Mouse (Mus musculus) liver, embryonic 16.5 days (tissue): ENCODE results near the gene Psme2. TPM values are rescaled to one million over a fixed set of nuclear protein-coding genes. Genes with fewer than 3 reads are reported as not detected.
A peak's percentile ranks its signal among the peaks of the same experiment; 100 is the strongest.

Source experiments
- ATAC-seq: fragments of 200-750 bp; cut with Nextera tagmentation; 2 replicates; pipeline ENCODE4 v1.8.0; 2017; ENCODE audit warnings: low read depth, mild to moderate bottlenecking, moderate number of reproducible peaks, moderate library complexity
- H3K27ac ChIP-seq: fragments of 300-500 bp; sonication (generic); 2 replicates; pipeline ENCODE4 v1.5.1; 2014; ENCODE audit warnings: mild to moderate bottlenecking, low read length
- H3K27me3 ChIP-seq: fragments of 300-500 bp; sonication (generic); 2 replicates; pipeline ENCODE4 v1.6.1; 2014; ENCODE audit warnings: low read depth, low read length, mixed read lengths; ENCODE audit not compliant: control insufficient read depth, insufficient read depth
- H3K36me3 ChIP-seq: fragments of 300-500 bp; sonication (generic); 2 replicates; pipeline ENCODE4 v1.6.1; 2014; ENCODE audit warnings: mild to moderate bottlenecking; ENCODE audit not compliant: control insufficient read depth, insufficient read depth
- H3K4me1 ChIP-seq: fragments of 300-500 bp; sonication (generic); 2 replicates; pipeline ENCODE4 v1.6.1; 2014; ENCODE audit warnings: low read depth, low read length, mixed read lengths; ENCODE audit not compliant: control insufficient read depth
- H3K4me2 ChIP-seq: fragments of 300-500 bp; sonication (generic); 2 replicates; pipeline ENCODE4 v1.6.1; 2014; ENCODE audit warnings: low read depth, low read length, mixed read lengths
- H3K4me3 ChIP-seq: fragments of 300-500 bp; sonication (generic); 2 replicates; pipeline ENCODE4 v1.5.1; 2014; ENCODE audit warnings: low read depth, mild to moderate bottlenecking, low read length
- H3K9ac ChIP-seq: fragments of 300-500 bp; sonication (generic); 2 replicates; pipeline ENCODE4 v1.6.1; 2014; ENCODE audit warnings: low read depth, low read length
- H3K9me3 ChIP-seq: fragments of 300-500 bp; sonication (generic); replicated peaks from 2 replicates; pipeline ENCODE4 v1.6.1; 2016; ENCODE audit warnings: low read length; ENCODE audit not compliant: control insufficient read depth
- WGBS: fragments of 180-500 bp; shearing (Covaris S2); extraction: QIAGEN DNeasy Blood & Tissue Kit; methylation state at CpG from one replicate; pipeline ENCODE4 v1.1.7; 2014; ENCODE audit not compliant: insufficient replicate concordance; 5-methylcytosine and 5-hydroxymethylcytosine counted together
- polyA plus RNA-seq: library from polyadenylated mRNA; unstranded; fragments of >200 nt; fragmentation: Nextera tagmentation; extraction: Ambion mirVana; gene quantifications from 2 replicates; pipeline ENCODE4 v1.2.1, GENCODE M21; 2015

The Psme2 gene
- polyA plus RNA-seq, 1 experiment from 2014 or later, result 181 TPM

GRCm38 (mm10) chr14:55577871-55578667 lies 12.8 kb downstream of the Psme2 start, which contains the start of gene Psme1:
Gene Psme1, plus strand, starts transcription at chr14:55578123.
- no peaks in the 10 kb centered on the region for H3K9me3 ChIP-seq
- peaks cover 25% of the 10 kb centered on the region for H3K4me1 ChIP-seq
- peak within 1 kb of the TSS; percentile 80 for H3K4me2 ChIP-seq
- ATAC-seq, result peak; percentile 86
- 0 out of 2 replicates have a peak, but pooled peaks cover 3% of the 10 kb centered on the region for H3K36me3 ChIP-seq
- WGBS, result under 1% methylated on average over 32 of the region's 32 CpGs
- peak within 1 kb of the TSS; percentile 80 for H3K9ac ChIP-seq
- H3K27ac ChIP-seq, result peak within 1 kb of the TSS; percentile 83
- no peaks in the 10 kb centered on the region for H3K27me3 ChIP-seq
- H3K4me3 ChIP-seq, result peak within 1 kb of the TSS; percentile 70

- H3K36me3 ChIP-seq, result 0 out of 2 replicates have a peak, but pooled peaks cover 3% of the 10 kb centered on the region
- H3K4me2 ChIP-seq, result no peak overlapping the region
- H3K27ac ChIP-seq, result no peak overlapping the region
- ATAC-seq, result no peak
- peaks cover 35% of the 10 kb centered on the region for H3K4me1 ChIP-seq
- 80% methylated on average over 16 of the region's 16 CpGs for WGBS
- H3K27me3 ChIP-seq, result no peaks in the 10 kb centered on the region
- H3K4me3 ChIP-seq, result no peak overlapping the region
- H3K9ac ChIP-seq, result no peak overlapping the region
- no peaks in the 10 kb centered on the region for H3K9me3 ChIP-seq
Measured at GRCm38 (mm10) chr14:55576376-55576775, 14.5 kb downstream of the Psme2 start.

DNA sequence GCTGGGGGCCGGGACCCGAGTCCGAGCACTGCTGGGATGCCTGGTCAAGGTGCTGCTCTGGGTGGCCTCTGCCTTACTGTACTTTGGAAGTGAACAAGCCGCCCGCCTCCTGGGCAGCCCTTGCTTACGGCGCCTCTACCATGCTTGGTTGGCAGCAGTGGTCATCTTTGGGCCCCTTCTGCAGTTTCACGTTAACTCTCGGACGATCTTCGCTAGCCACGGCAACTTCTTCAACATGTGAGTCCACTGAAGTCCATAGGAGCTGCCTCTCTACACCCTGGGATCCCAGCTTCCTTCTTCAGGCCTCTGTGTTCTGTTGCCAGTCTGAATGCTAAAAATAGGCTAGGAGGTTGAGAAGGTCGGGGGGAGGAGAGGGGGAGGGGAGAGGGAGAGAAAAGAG lies 15.2 kb downstream of the Psme2 start:
- Histone ChIP-seq H3K27ac (no peak overlapping the region), H3K4me3 (no peak overlapping the region), H3K36me3 (0 out of 2 replicates have a peak, but pooled peaks cover 2% of the 10 kb centered on the region), H3K4me1 (peaks cover 35% of the 10 kb centered on the region), H3K4me2 (no peak overlapping the region), H3K27me3 (no peaks in the 10 kb centered on the region), H3K9ac (no peak overlapping the region), H3K9me3 (no peaks in the 10 kb centered on the region)
- WGBS, result 59% methylated on average over 13 of the region's 13 CpGs
- ATAC-seq, result no peak

- H3K4me2 ChIP-seq, result no peak within 1 kb of the TSS
Measured at GRCm38 (mm10) chr14:55575302-55575701, 15.6 kb downstream of the Psme2 start, which contains the start of gene Fitm1. Gene Fitm1, plus strand, starts transcription at chr14:55575617.

GRCm38 (mm10) chr14:55571760-55572159 lies 19.2 kb downstream of the Psme2 start:
- ATAC-seq, result no peak
- Histone ChIP-seq H3K4me3 (no peak overlapping the region), H3K27ac (peak overlapping the region; percentile 23), H3K9ac (no peak overlapping the region), H3K4me2 (no peak overlapping the region), H3K4me1 (peaks cover 13% of the 10 kb centered on the region), H3K27me3 (no peaks in the 10 kb centered on the region), H3K9me3 (no peaks in the 10 kb centered on the region), H3K36me3 (peaks cover 19% of the 10 kb centered on the region)

More at GRCm38 (mm10) chr14:55575302-55575701, 15.6 kb downstream of the Psme2 start, which contains the start of gene Fitm1:
- H3K4me1 ChIP-seq, result peaks cover 35% of the 10 kb centered on the region
- H3K36me3 ChIP-seq, result no peaks in the 10 kb centered on the region
- no peaks in the 10 kb centered on the region for H3K9me3 ChIP-seq
- H3K4me3 ChIP-seq, result no peak within 1 kb of the TSS
- H3K9ac ChIP-seq, result no peak within 1 kb of the TSS
- no peak within 1 kb of the TSS for H3K27ac ChIP-seq
- no peak for ATAC-seq
- 64% methylated on average over 8 of the region's 8 CpGs for WGBS
- no peaks in the 10 kb centered on the region for H3K27me3 ChIP-seq

DNA sequence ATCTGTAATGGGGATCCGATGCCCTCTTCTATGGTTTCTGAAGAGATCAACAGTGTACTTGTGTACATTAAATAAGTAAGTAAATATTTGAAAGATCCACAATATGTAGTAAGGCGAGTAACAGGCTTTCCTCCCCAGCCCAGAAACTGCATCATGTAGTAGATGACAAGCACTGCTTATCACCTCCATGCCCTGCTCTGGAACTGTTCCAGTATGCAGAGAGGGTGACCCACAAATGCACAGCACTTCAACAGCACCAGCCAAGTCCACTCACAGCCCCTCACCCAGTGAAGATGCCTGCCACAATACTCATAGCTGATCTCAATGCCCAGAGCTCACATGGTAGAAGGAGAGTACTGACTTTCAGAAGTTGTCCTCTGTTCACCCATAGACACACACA lies 20.3 kb downstream of the Psme2 start:
- H3K27ac ChIP-seq, result no peak overlapping the region
- 69% methylated on average over 2 of the region's 2 CpGs for WGBS

DNA sequence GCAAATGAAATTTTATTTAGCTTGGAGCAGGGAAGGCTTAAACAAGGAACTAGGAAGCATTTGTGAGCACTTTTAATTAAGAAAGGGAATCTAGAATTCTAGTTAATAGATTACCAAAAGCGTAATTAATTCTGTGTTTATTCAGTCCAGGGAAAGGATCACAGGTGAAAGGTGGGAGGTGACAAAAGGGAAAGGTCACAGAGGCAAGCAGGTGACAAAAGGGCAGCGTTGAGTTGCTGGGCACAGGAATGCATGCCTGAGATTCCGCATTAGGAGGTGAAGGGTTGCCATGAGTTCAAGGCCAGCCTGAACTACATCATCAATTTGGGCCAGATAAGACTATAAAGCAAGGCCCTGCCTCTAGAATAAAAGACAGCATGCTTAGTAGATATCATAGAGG lies 23.4 kb downstream of the Psme2 start:
- no peak overlapping the region for H3K4me2 ChIP-seq

More for the DNA sequence above, 20.3 kb downstream of the Psme2 start:
- Histone ChIP-seq H3K9me3 (no peaks in the 10 kb centered on the region), H3K36me3 (peaks cover 31% of the 10 kb centered on the region), H3K4me2 (no peak overlapping the region), H3K4me1 (peaks cover 9% of the 10 kb centered on the region), H3K9ac (no peak overlapping the region), H3K27me3 (no peaks in the 10 kb centered on the region), H3K4me3 (no peak overlapping the region)
- no peak for ATAC-seq

DNA sequence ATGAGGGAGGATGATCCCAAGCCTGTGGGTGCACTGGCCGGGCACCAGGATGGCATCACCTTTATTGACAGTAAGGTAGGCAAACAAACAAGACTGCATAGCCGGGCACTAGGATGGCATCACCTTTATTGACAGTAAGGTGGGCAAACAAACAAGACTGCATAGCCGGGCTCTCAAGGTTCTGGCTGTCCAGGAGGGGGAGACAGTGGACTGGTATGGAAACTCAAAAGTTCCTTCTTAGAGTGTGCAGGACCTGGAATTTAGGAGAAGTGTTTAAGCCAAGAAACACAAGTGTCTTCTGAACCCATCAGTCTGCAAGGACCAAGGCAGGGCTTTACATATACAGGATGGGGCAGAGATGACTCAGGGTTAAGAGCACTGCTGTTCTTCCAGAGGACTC lies 25.2 kb downstream of the Psme2 start:
- no peak overlapping the region for H3K4me2 ChIP-seq
- H3K4me3 ChIP-seq, result no peak overlapping the region
- no peak overlapping the region for H3K9ac ChIP-seq
- peaks cover 45% of the 10 kb centered on the region for H3K36me3 ChIP-seq
- 71% methylated on average over 3 of the region's 3 CpGs for WGBS
- peaks cover 12% of the 10 kb centered on the region for H3K4me1 ChIP-seq
- ATAC-seq, result no peak
- no peak overlapping the region for H3K27ac ChIP-seq
- H3K9me3 ChIP-seq, result no peaks in the 10 kb centered on the region
- H3K27me3 ChIP-seq, result no peaks in the 10 kb centered on the region

More for the DNA sequence above, 23.4 kb downstream of the Psme2 start:
- WGBS, result 69% methylated on average over 3 of the region's 3 CpGs
- ATAC-seq, result no peak
- peaks cover 45% of the 10 kb centered on the region for H3K36me3 ChIP-seq
- H3K4me3 ChIP-seq, result no peak overlapping the region
- H3K9ac ChIP-seq, result no peak overlapping the region
- no peaks in the 10 kb centered on the region for H3K27me3 ChIP-seq
- H3K4me1 ChIP-seq, result peaks cover 9% of the 10 kb centered on the region
- H3K9me3 ChIP-seq, result no peaks in the 10 kb centered on the region
- no peak overlapping the region for H3K27ac ChIP-seq

DNA sequence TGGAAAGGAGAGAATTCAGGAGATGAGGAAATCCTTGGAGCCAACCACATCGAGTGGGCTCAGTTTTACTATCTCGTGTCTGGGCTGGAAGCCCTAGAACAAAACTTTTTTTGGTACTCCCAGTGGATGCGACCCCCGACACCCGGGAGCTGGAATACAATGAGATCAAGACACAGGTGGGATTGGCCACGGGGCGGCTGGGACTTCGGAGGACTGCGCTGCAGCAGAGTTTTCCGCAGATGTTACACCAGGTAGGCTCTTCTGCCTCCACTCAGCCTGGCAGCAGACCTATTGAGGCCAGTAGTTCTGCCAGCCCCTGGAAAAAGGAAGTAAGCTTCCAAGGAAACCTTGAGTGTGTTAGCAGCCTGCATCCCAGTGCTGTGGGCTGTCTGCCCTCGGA lies 27.7 kb downstream of the Psme2 start:
- Histone ChIP-seq H3K9ac (no peak overlapping the region), H3K4me3 (no peak overlapping the region), H3K27me3 (no peaks in the 10 kb centered on the region), H3K36me3 (peaks cover 35% of the 10 kb centered on the region), H3K9me3 (no peaks in the 10 kb centered on the region), H3K4me2 (no peak overlapping the region), H3K27ac (no peak overlapping the region), H3K4me1 (peaks cover 18% of the 10 kb centered on the region)
- ATAC-seq, result no peak
- WGBS, result 76% methylated on average over 11 of the region's 11 CpGs
